Mouse (Mus musculus) olfactory bulb, adult 2 months (tissue): ENCODE results near the gene Fancc.

Source experiments
- CTCF ChIP-seq: fragments of 200-500 bp; IDR thresholded peaks from 2 replicates; pipeline ENCODE4 v1.5.1; 2012; ENCODE audit warnings: low read depth, mild to moderate bottlenecking, low read length, moderate library complexity; ENCODE audit not compliant: insufficient read depth
- POLR2A ChIP-seq: fragments of 200-500 bp; IDR thresholded peaks from 2 replicates; pipeline ENCODE4 v1.6.1; 2012; ENCODE audit warnings: mild to moderate bottlenecking, low read depth, low read length, moderate library complexity; ENCODE audit not compliant: insufficient read depth

GRCm38 (mm10) chr13:63335421-63336134 lies 161.5 kb downstream of the Fancc start:
- TF ChIP-seq POLR2A (no peak), CTCF (no peak)
